ENCODE assay signal across 8 mouse cellular contexts in genomic region chr12:30003680-30004364, GRCm38 (mm10).
DNase-seq lines count a peak whose midpoint lies in the region; ATAC-seq and TF ChIP-seq lines count a peak whose summit lies in the region.

No protein-coding gene starts in this region.

- no peak overlapping the region for H3K9ac ChIP-seq in neural tube, embryonic 11.5 days (ENCODE audit: low read length)
- no peak overlapping the region for H3K9ac ChIP-seq in hindbrain, postnatal 0 days (replicated peaks; ENCODE audit: low read length)

- H3K36me3 ChIP-seq in neural tube, embryonic 11.5 days (ENCODE audit: control insufficient read depth, insufficient read depth, low read length): peaks cover 40% of the 10 kb centered on the region
- H3K36me3 ChIP-seq in hindbrain, postnatal 0 days (ENCODE audit: insufficient read depth, low read length): peaks cover 49% of the 10 kb centered on the region

- no peaks in the 10 kb centered on the region for H3K27me3 ChIP-seq in neural tube, embryonic 11.5 days (ENCODE audit: control insufficient read depth, insufficient read depth, low read length)
- no peaks in the 10 kb centered on the region for H3K27me3 ChIP-seq in hindbrain, postnatal 0 days (ENCODE audit: insufficient read depth, low read length)

- peak; percentile 48; the same call in 1 of the 2 replicates for ATAC-seq in neural tube, embryonic 11.5 days (ENCODE audit: insufficient read depth, low FRiP score, low TSS enrichment)
- ATAC-seq in hindbrain, postnatal 0 days: peak; percentile 80

- 73% methylated on average over 14 of the region's 14 CpGs for WGBS in neural tube, embryonic 11.5 days
- 34% methylated on average over 14 of the region's 14 CpGs for WGBS in hindbrain, postnatal 0 days

- TF ChIP-seq CTCF in hindbrain, postnatal 0 days (IDR thresholded peaks at IDR 0.05; ENCODE audit: low read depth): peak; percentile 24; the same call in 1 of the 2 replicates

- no peak overlapping the region for H3K27ac ChIP-seq in neural tube, embryonic 11.5 days (ENCODE audit: low read depth, low read length)
- H3K27ac ChIP-seq in hindbrain, postnatal 0 days: peak overlapping the region; percentile 73; the same call in 1 of the 2 replicates

- H3K4me1 ChIP-seq in neural tube, embryonic 11.5 days (ENCODE audit: control insufficient read depth, insufficient read depth, low read length): no peaks in the 10 kb centered on the region
- H3K4me1 ChIP-seq in hindbrain, postnatal 0 days (ENCODE audit: insufficient read depth, low read length): peaks cover 5% of the 10 kb centered on the region; the same call in 1 of the 2 replicates

- H3K4me2 ChIP-seq in neural tube, embryonic 11.5 days (ENCODE audit: low read depth): no peak overlapping the region
- H3K4me2 ChIP-seq in hindbrain, postnatal 0 days (ENCODE audit: low read depth, low read length): no peak overlapping the region

- H3K9me3 ChIP-seq in neural tube, embryonic 11.5 days (ENCODE audit: control insufficient read depth, low read length): no peaks in the 10 kb centered on the region
- H3K9me3 ChIP-seq in hindbrain, postnatal 0 days (ENCODE audit: low read length): no peaks in the 10 kb centered on the region

- no peak overlapping the region for H3K4me3 ChIP-seq in neural tube, embryonic 11.5 days (ENCODE audit: low read depth, low read length)
- no peak overlapping the region for H3K4me3 ChIP-seq in hindbrain, postnatal 0 days (ENCODE audit: low read length)

- DNase-seq in adrenal gland, adult (ENCODE audit: inconsistent age in 2 of 2, low spot score in 1 of 2): peak; percentile 68 to 78
- DNase-seq in adrenal gland, adult 18-20 months (ENCODE audit: low spot score in 2 of 2): no peak
- no peak for DNase-seq in neural tube, embryonic 11.5 days (ENCODE audit: low spot score)
- DNase-seq in neural tube, embryonic 10.5 days (ENCODE audit: extremely low spot score, low spot score): no peak
- peak; percentile 75 for DNase-seq in hindbrain, postnatal 0 days (ENCODE audit: low spot score)
- DNase-seq in skeletal muscle tissue, adult 2 months (ENCODE audit: low read depth, low spot score): peak; percentile 47
- DNase-seq in frontal cortex, postnatal 36 days (ENCODE audit: low spot score in 2 of 2): no peak
- no peak for DNase-seq in embryo, embryonic 9.5 days (ENCODE audit: extremely low spot score)

Comparison
In these comparisons a context has a peak if more than half of its experiments do, and no peak if none do; other contexts are left out.
1. DNase-seq: peak in adrenal gland, adult (2 of 2), hindbrain, postnatal 0 days (single experiment) and skeletal muscle tissue, adult 2 months (single experiment); none in adrenal gland, adult 18-20 months (0 of 2), neural tube, embryonic 11.5 days (single experiment), neural tube, embryonic 10.5 days (single experiment), frontal cortex, postnatal 36 days (0 of 2) and embryo, embryonic 9.5 days (single experiment).